20 mouse cellular contexts compared by ENCODE assay signal in genomic region chr10:121459124-121459853, GRCm38 (mm10). TPM values are rescaled to one million over a fixed set of nuclear protein-coding genes. Genes with fewer than 3 reads are reported as not detected.
DNase-seq lines count a peak whose midpoint lies in the region; ATAC-seq lines count a peak whose summit lies in the region.
"Had no signal": no experiment of that assay in that cellular context is flagged by ENCODE, and none has a peak within 500 bp of the region (broad histone marks: within the 10 kb centered on the region; RNA-seq: fewer than 3 reads in every experiment).

No protein-coding gene starts in this region.

- no peak; the same call in 1 of the 2 replicates for ATAC-seq in embryonic facial prominence, embryonic 13.5 days (ENCODE audit: insufficient number of reproducible peaks, insufficient read depth, low FRiP score, low TSS enrichment, low read depth)
- no peak for ATAC-seq in kidney, embryonic 16.5 days (ENCODE audit: low FRiP score, low TSS enrichment)
- 0 out of 2 replicates have a peak, but pooled peaks have one; percentile 37 for ATAC-seq in forebrain, embryonic 15.5 days (replicated peaks)
- no peak for ATAC-seq in limb, embryonic 15.5 days (ENCODE audit: insufficient number of reproducible peaks, low FRiP score, low TSS enrichment, low read depth)
- ATAC-seq in inflammation-experienced regulatory T-cells, adult 6 months, result no peak
- ATAC-seq: liver, postnatal 0 days had no signal

- H3K27ac ChIP-seq in embryonic facial prominence, embryonic 13.5 days, result peak overlapping the region; percentile 16; the same call in 1 of the 2 replicates
- no peak overlapping the region for H3K27ac ChIP-seq in embryonic facial prominence, embryonic 10.5 days (replicated peaks)
- H3K27ac ChIP-seq in kidney, embryonic 16.5 days (ENCODE audit: low read length), result no peak overlapping the region; the same call in 1 of the 2 replicates
- H3K27ac ChIP-seq in forebrain, embryonic 15.5 days (replicated peaks), result no peak overlapping the region
- H3K27ac ChIP-seq in limb, embryonic 15.5 days, result no peak overlapping the region
- H3K27ac ChIP-seq: midbrain, embryonic 12.5 days had no signal

- H3K4me2 ChIP-seq in embryonic facial prominence, embryonic 13.5 days, result peak overlapping the region; percentile 18; the same call in 1 of the 2 replicates
- no peak overlapping the region for H3K4me2 ChIP-seq in kidney, embryonic 16.5 days (replicated peaks; ENCODE audit: low read depth, low read length)
- no peak overlapping the region for H3K4me2 ChIP-seq in forebrain, embryonic 15.5 days (replicated peaks)
- H3K4me2 ChIP-seq in limb, embryonic 15.5 days, result 0 out of 2 replicates have a peak overlapping the region, but pooled peaks have one; percentile 14
- H3K4me2 ChIP-seq: embryonic facial prominence, embryonic 12.5 days; heart, embryonic 11.5 days; midbrain, embryonic 12.5 days had no signal

- H3K9ac ChIP-seq in embryonic facial prominence, embryonic 13.5 days, result no peak overlapping the region
- H3K9ac ChIP-seq in kidney, embryonic 16.5 days (replicated peaks; ENCODE audit: low read length), result 0 out of 2 replicates have a peak overlapping the region, but pooled peaks have one; percentile 6
- H3K9ac ChIP-seq in forebrain, embryonic 15.5 days (replicated peaks), result no peak overlapping the region
- no peak overlapping the region for H3K9ac ChIP-seq in limb, embryonic 15.5 days
- H3K9ac ChIP-seq: embryonic facial prominence, embryonic 12.5 days; liver, postnatal 0 days; midbrain, embryonic 12.5 days had no signal

- peaks cover 48% of the 10 kb centered on the region for H3K4me1 ChIP-seq in embryonic facial prominence, embryonic 13.5 days
- peaks cover 60% of the 10 kb centered on the region for H3K4me1 ChIP-seq in embryonic facial prominence, embryonic 10.5 days
- peaks cover 48% of the 10 kb centered on the region for H3K4me1 ChIP-seq in kidney, embryonic 16.5 days (ENCODE audit: insufficient read depth, low read length)
- H3K4me1 ChIP-seq in forebrain, embryonic 15.5 days, result peaks cover 26% of the 10 kb centered on the region
- H3K4me1 ChIP-seq in limb, embryonic 15.5 days, result peaks cover 32% of the 10 kb centered on the region

- peaks cover 8% of the 10 kb centered on the region; the same call in 1 of the 2 replicates for H3K36me3 ChIP-seq in embryonic facial prominence, embryonic 13.5 days
- H3K36me3 ChIP-seq in embryonic facial prominence, embryonic 10.5 days (replicated peaks), result peaks cover 9% of the 10 kb centered on the region
- H3K36me3 ChIP-seq in kidney, embryonic 16.5 days (ENCODE audit: insufficient read depth, low read length), result no peaks in the 10 kb centered on the region
- H3K36me3 ChIP-seq in forebrain, embryonic 15.5 days, result no peaks in the 10 kb centered on the region
- no peaks in the 10 kb centered on the region for H3K36me3 ChIP-seq in limb, embryonic 15.5 days
- H3K36me3 ChIP-seq: embryonic facial prominence, embryonic 12.5 days; midbrain, embryonic 12.5 days had no signal

- no peaks in the 10 kb centered on the region for H3K27me3 ChIP-seq in embryonic facial prominence, embryonic 13.5 days
- H3K27me3 ChIP-seq in embryonic facial prominence, embryonic 10.5 days (replicated peaks; ENCODE audit: low read depth, poor library complexity, severe bottlenecking), result no peaks in the 10 kb centered on the region
- H3K27me3 ChIP-seq in kidney, embryonic 16.5 days (ENCODE audit: insufficient read depth, low read length), result no peaks in the 10 kb centered on the region
- no peaks in the 10 kb centered on the region for H3K27me3 ChIP-seq in forebrain, embryonic 15.5 days
- H3K27me3 ChIP-seq in limb, embryonic 15.5 days, result no peaks in the 10 kb centered on the region
- H3K27me3 ChIP-seq: CH12.LX; embryonic facial prominence, embryonic 12.5 days had no signal

- no peak overlapping the region for H3K4me3 ChIP-seq in embryonic facial prominence, embryonic 13.5 days
- H3K4me3 ChIP-seq in embryonic facial prominence, embryonic 10.5 days, result no peak overlapping the region
- H3K4me3 ChIP-seq in kidney, embryonic 16.5 days (ENCODE audit: low read length), result no peak overlapping the region
- H3K4me3 ChIP-seq in forebrain, embryonic 15.5 days, result no peak overlapping the region
- no peak overlapping the region for H3K4me3 ChIP-seq in limb, embryonic 15.5 days
- H3K4me3 ChIP-seq: embryonic facial prominence, embryonic 12.5 days; midbrain, embryonic 12.5 days had no signal

- H3K9me3 ChIP-seq in embryonic facial prominence, embryonic 13.5 days, result no peaks in the 10 kb centered on the region
- H3K9me3 ChIP-seq in embryonic facial prominence, embryonic 10.5 days, result no peaks in the 10 kb centered on the region
- H3K9me3 ChIP-seq in kidney, embryonic 16.5 days (ENCODE audit: low read length), result no peaks in the 10 kb centered on the region
- H3K9me3 ChIP-seq in forebrain, embryonic 15.5 days, result no peaks in the 10 kb centered on the region
- H3K9me3 ChIP-seq in limb, embryonic 15.5 days, result no peaks in the 10 kb centered on the region
- H3K9me3 ChIP-seq: embryonic facial prominence, embryonic 12.5 days; midbrain, embryonic 12.5 days had no signal

- 66% methylated on average over 19 of the region's 19 CpGs for WGBS in embryonic facial prominence, embryonic 13.5 days
- WGBS in embryonic facial prominence, embryonic 10.5 days, result 82% methylated on average over 19 of the region's 19 CpGs
- 76% methylated on average over 19 of the region's 19 CpGs for WGBS in kidney, embryonic 16.5 days
- 31% methylated on average over 19 of the region's 19 CpGs for WGBS in forebrain, embryonic 15.5 days
- WGBS in limb, embryonic 15.5 days, result 32% methylated on average over 19 of the region's 19 CpGs

- DNase-seq in embryonic facial prominence, embryonic 10.5 days (ENCODE audit: low spot score), result no peak
- no peak for DNase-seq in kidney, postnatal 25 days
- no peak for DNase-seq in cerebellum, adult 8-10 months
- DNase-seq: adrenal gland, postnatal 14 days; cerebellum, postnatal 36 days; gastrocnemius, postnatal 14 days; heart, postnatal 4 days; kidney, adult 18-20 months; layer of hippocampus, postnatal 36 days; left cerebral cortex, postnatal 4 days; liver, postnatal 0 days had no signal

RNA-seq across cellular contexts. Expression of gene Rassf3, which starts 16.9 kb away (rescaled TPM):
- polyA plus RNA-seq in embryonic facial prominence, embryonic 13.5 days (2015; fragmentation: Nextera tagmentation; extraction: Ambion mirVana), result 17.7 and 20.8 TPM in 2 replicates
- polyA plus RNA-seq in embryonic facial prominence, embryonic 10.5 days (2016; fragmentation: Nextera tagmentation; extraction: Ambion mirVana), result 15.8 and 19.4 TPM in 2 replicates
- 14.8 and 15.2 TPM in 2 replicates for polyA plus RNA-seq in kidney, embryonic 16.5 days (2015; fragmentation: Nextera tagmentation; extraction: Ambion mirVana)
- polyA plus RNA-seq in forebrain, embryonic 15.5 days (2015; fragmentation: Nextera tagmentation; extraction: Ambion mirVana), result 3.8 and 4.2 TPM in 2 replicates
- polyA plus RNA-seq in limb, embryonic 15.5 days (2015; fragmentation: Nextera tagmentation; extraction: Ambion mirVana), result 17.3 and 17.8 TPM in 2 replicates
- 1 to 10 TPM; 6.1 to 6.8 (median 6.2) TPM for polyA plus RNA-seq in inflammation-experienced regulatory T-cells, adult 6 months (2017; shearing (Covaris generic))

Comparison
In these comparisons a context has a peak if more than half of its experiments do, and no peak if none do; other contexts are left out.
1. H3K4me2 ChIP-seq: peak in embryonic facial prominence, embryonic 13.5 days (single experiment) and limb, embryonic 15.5 days (single experiment); none in kidney, embryonic 16.5 days (single experiment) and forebrain, embryonic 15.5 days (single experiment).